Mouse (Mus musculus): Measurements from ENCODE around the gene Gpc3. TPM values are rescaled to one million over a fixed set of nuclear protein-coding genes. Genes with fewer than 3 reads are reported as not detected.

Gpc3 gene
- polyA plus RNA-seq, 1 experiment from 2014 or later, result 330 TPM

DNA sequence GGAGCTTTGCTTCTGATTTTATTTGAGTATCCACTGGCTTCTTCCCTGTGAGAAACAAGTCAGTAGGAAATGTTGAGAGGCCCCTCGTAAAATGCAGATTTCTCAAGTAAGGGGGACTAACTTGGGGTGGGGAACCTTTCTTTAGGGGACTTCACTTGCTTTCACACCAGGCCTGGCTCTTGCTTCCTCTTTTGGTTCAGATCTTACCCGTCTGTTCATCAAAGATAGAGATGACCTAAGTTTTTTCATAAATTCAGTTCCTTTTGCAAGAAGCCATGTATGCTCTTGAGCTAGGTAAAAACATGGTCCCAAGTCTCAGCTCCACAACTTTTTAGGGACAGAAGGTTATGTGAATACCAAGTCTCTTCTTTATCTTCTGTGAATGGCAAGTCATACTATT, 164.6 kb downstream of the Gpc3 start:
- no peak overlapping the region for H3K4me2 ChIP-seq (replicated peaks)
- H3K9me3 ChIP-seq (replicated peaks), result no peaks in the 10 kb centered on the region
- no peaks in the 10 kb centered on the region for H3K36me3 ChIP-seq
- no peaks in the 10 kb centered on the region for H3K27me3 ChIP-seq
- no peak overlapping the region for H3K4me3 ChIP-seq
- ATAC-seq (ENCODE audit: low FRiP score), result no peak
- no peak overlapping the region for H3K9ac ChIP-seq
- WGBS, result 64% methylated on average over 2 of the region's 2 CpGs
- H3K27ac ChIP-seq, result no peak overlapping the region
- H3K4me1 ChIP-seq, result no peaks in the 10 kb centered on the region

DNA sequence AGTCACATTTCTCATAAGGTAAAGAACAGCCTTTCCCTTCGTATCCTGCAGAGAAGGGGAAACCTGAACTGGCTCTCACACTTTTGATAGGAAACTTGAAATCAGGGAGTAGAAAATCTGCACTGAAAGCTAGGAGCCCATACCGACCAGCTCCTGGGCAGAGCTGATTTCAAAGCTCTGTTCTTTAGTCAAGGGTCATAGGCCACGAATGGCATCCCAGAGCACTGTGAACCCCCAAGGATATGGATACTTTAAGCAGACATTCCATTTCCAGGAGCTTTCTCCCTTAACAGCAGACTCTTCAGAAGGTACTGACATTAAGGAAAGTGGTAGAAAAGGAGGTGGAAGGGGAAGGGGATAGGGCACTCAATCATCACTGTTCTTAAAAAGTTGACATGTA, 165.3 kb downstream of the Gpc3 start:
- Histone ChIP-seq H3K9ac (no peak overlapping the region), H3K27me3 (no peaks in the 10 kb centered on the region), H3K4me2 (replicated peaks) (no peak overlapping the region), H3K4me3 (no peak overlapping the region), H3K4me1 (no peaks in the 10 kb centered on the region), H3K9me3 (replicated peaks) (no peaks in the 10 kb centered on the region), H3K27ac (no peak overlapping the region), H3K36me3 (no peaks in the 10 kb centered on the region)
- 38% methylated on average over 3 of the region's 3 CpGs for WGBS
- ATAC-seq (ENCODE audit: low FRiP score), result no peak

- Histone ChIP-seq H3K9me3 (replicated peaks) (no peaks in the 10 kb centered on the region), H3K4me3 (no peak overlapping the region), H3K36me3 (no peaks in the 10 kb centered on the region), H3K27ac (no peak overlapping the region), H3K9ac (no peak overlapping the region), H3K27me3 (no peaks in the 10 kb centered on the region), H3K4me1 (no peaks in the 10 kb centered on the region), H3K4me2 (replicated peaks) (no peak overlapping the region)
- no peak for ATAC-seq (ENCODE audit: low FRiP score)
- WGBS, result 76% methylated on average over 3 of the region's 3 CpGs
These were observed 167.2 kb downstream of the Gpc3 start for GRCm38 (mm10) chrX:52446530-52446929.

DNA sequence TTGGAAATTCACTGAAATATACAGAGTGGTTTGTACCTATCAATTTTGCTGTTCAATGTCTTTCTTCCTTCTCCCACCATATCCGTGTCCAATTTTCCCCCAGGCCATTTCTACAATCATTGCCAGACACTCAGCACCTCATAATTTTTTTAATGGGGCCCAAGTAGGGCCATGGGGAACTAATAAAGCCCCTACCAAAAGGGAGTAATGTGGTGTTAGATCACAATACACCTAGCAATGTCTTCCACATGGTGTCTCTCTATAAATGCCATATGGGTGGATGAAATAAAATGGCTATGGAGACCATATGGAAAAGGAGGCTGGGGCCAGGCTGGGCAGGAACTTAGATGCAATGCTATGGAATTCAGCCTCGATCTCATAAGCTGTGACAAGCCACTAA, 168.8 kb downstream of the Gpc3 start:
- WGBS, result 65% methylated on average over 2 of the region's 2 CpGs

GRCm38 (mm10) chrX:52441798-52442197, 172.0 kb downstream of the Gpc3 start:
- no peaks in the 10 kb centered on the region for H3K9me3 ChIP-seq (replicated peaks)
- no peak for ATAC-seq (ENCODE audit: low FRiP score)
- H3K27ac ChIP-seq, result no peak overlapping the region
- no peaks in the 10 kb centered on the region; the same call in 1 of the 2 replicates for H3K27me3 ChIP-seq
- no peak overlapping the region for H3K9ac ChIP-seq
- no peaks in the 10 kb centered on the region for H3K36me3 ChIP-seq
- H3K4me1 ChIP-seq, result no peaks in the 10 kb centered on the region
- H3K4me3 ChIP-seq, result no peak overlapping the region
- H3K4me2 ChIP-seq (replicated peaks), result no peak overlapping the region
- 54% methylated on average over 3 of the region's 3 CpGs for WGBS

More for the DNA sequence above, 168.8 kb downstream of the Gpc3 start:
- Histone ChIP-seq H3K4me2 (replicated peaks) (no peak overlapping the region), H3K27me3 (no peaks in the 10 kb centered on the region), H3K9ac (no peak overlapping the region), H3K4me1 (no peaks in the 10 kb centered on the region), H3K36me3 (no peaks in the 10 kb centered on the region), H3K4me3 (no peak overlapping the region), H3K27ac (no peak overlapping the region), H3K9me3 (replicated peaks) (no peaks in the 10 kb centered on the region)
- no peak for ATAC-seq (ENCODE audit: low FRiP score)

- H3K9ac ChIP-seq, result no peak overlapping the region
- no peaks in the 10 kb centered on the region for H3K36me3 ChIP-seq
- no peak for ATAC-seq (ENCODE audit: low FRiP score)
- WGBS, result 85% methylated on average over 5 of the region's 5 CpGs
- no peaks in the 10 kb centered on the region for H3K4me1 ChIP-seq
- no peaks in the 10 kb centered on the region for H3K9me3 ChIP-seq (replicated peaks)
- no peak overlapping the region for H3K4me3 ChIP-seq
- H3K4me2 ChIP-seq (replicated peaks), result no peak overlapping the region
- H3K27ac ChIP-seq, result no peak overlapping the region
- H3K27me3 ChIP-seq, result no peaks in the 10 kb centered on the region; the same call in 1 of the 2 replicates
These were observed 174.3 kb downstream of the Gpc3 start for GRCm38 (mm10) chrX:52439421-52439820.

GRCm38 (mm10) chrX:52425605-52426004, 188.1 kb downstream of the Gpc3 start:
- Histone ChIP-seq H3K4me2 (replicated peaks) (no peak overlapping the region), H3K9ac (no peak overlapping the region), H3K36me3 (no peaks in the 10 kb centered on the region), H3K27me3 (no peaks in the 10 kb centered on the region), H3K27ac (no peak overlapping the region), H3K4me1 (no peaks in the 10 kb centered on the region), H3K9me3 (replicated peaks) (no peaks in the 10 kb centered on the region), H3K4me3 (no peak overlapping the region)
- ATAC-seq (ENCODE audit: low FRiP score), result no peak
- WGBS, result 67% methylated on average over 5 of the region's 5 CpGs

DNA sequence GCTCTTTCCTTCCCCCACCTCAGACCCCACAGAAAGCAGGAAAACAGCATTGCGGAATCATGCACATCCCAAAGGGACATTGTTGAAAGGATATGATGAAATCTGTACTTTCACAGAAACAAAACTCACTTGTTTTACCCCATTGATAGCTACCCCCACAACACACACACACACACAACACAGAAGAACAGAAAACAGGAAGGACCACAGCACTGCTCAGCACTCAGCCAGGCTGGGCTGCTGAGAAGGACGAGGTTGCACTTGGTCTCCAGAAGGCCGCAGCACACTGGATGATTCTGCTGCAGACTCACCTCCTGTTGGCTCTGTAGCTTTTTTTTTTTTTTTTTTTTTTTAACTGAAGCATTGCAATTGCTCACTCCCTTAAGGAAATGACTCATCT, 193.9 kb downstream of the Gpc3 start:
- WGBS, result 73% methylated on average over 3 of the region's 3 CpGs

DNA sequence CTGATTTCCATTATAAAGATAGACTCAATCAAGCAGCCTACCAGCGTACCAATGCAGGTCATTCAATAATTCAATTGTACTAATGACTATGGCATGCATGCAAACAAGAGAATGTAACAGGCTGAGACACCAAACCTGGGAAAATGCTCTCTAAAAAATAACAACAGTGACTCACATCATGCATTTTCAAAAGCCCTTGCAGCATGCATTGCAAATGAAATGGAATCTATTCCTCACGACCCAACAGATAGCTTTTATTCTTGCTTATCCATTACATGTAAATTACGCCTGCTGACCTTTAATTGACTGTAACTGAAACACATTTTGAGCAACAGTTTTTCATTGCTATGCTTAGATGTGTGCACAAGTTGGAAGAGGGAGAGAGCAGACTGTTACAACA, 200.8 kb downstream of the Gpc3 start:
- no peak overlapping the region for H3K9ac ChIP-seq
- H3K9me3 ChIP-seq (replicated peaks), result no peaks in the 10 kb centered on the region
- H3K27ac ChIP-seq, result no peak overlapping the region
- no peaks in the 10 kb centered on the region for H3K36me3 ChIP-seq
- H3K4me3 ChIP-seq, result no peak overlapping the region
- no peak for ATAC-seq (ENCODE audit: low FRiP score)
- H3K4me2 ChIP-seq (replicated peaks), result no peak overlapping the region
- 0 out of 2 replicates have a peak, but pooled peaks cover 3% of the 10 kb centered on the region for H3K4me1 ChIP-seq
- WGBS, result 71% methylated on average over 3 of the region's 3 CpGs
- H3K27me3 ChIP-seq, result no peaks in the 10 kb centered on the region

More for the DNA sequence above, 193.9 kb downstream of the Gpc3 start:
- Histone ChIP-seq H3K9me3 (replicated peaks) (no peaks in the 10 kb centered on the region), H3K27me3 (no peaks in the 10 kb centered on the region), H3K4me2 (replicated peaks) (no peak overlapping the region), H3K27ac (no peak overlapping the region), H3K4me1 (no peaks in the 10 kb centered on the region), H3K36me3 (no peaks in the 10 kb centered on the region), H3K4me3 (no peak overlapping the region), H3K9ac (no peak overlapping the region)
- ATAC-seq (ENCODE audit: low FRiP score), result no peak

DNA sequence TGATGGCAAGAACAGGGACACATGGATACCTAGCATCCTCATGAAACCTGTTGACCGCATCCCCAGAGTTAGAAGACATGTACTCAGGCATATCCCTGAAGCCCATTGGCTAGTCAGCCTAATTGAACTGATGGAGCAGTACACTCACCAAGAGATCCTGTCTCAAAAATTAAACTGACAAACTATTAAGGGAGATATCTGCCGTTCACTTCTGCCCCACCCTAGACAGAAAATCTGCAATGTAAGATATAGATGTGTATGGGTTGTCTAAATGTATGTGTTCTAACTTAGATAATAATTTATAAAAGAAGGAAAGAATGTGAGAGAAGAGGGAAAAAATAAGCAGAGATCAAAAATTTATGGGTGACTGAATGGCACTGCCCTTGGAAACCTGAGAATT, 212.6 kb downstream of the Gpc3 start:
- Histone ChIP-seq H3K27ac (no peak overlapping the region), H3K4me1 (no peaks in the 10 kb centered on the region), H3K4me3 (no peak overlapping the region), H3K9me3 (replicated peaks) (no peaks in the 10 kb centered on the region), H3K9ac (no peak overlapping the region), H3K27me3 (no peaks in the 10 kb centered on the region), H3K36me3 (no peaks in the 10 kb centered on the region), H3K4me2 (replicated peaks) (no peak overlapping the region)
- WGBS, result 93% methylated on average over 2 of the region's 2 CpGs
- ATAC-seq (ENCODE audit: low FRiP score), result no peak

- Histone ChIP-seq H3K4me2 (replicated peaks) (no peak overlapping the region), H3K27ac (no peak overlapping the region), H3K4me1 (no peaks in the 10 kb centered on the region), H3K9ac (no peak overlapping the region), H3K36me3 (no peaks in the 10 kb centered on the region), H3K27me3 (no peaks in the 10 kb centered on the region; the same call in 1 of the 2 replicates), H3K9me3 (replicated peaks) (no peaks in the 10 kb centered on the region), H3K4me3 (no peak overlapping the region)
- no peak for ATAC-seq (ENCODE audit: low FRiP score)
- 65% methylated on average over 3 of the region's 3 CpGs for WGBS
These were observed 238.6 kb downstream of the Gpc3 start for GRCm38 (mm10) chrX:52375129-52375528.

- 86% methylated on average over 14 of the region's 14 CpGs for WGBS
- no peak overlapping the region for H3K9ac ChIP-seq
- no peak overlapping the region for H3K4me2 ChIP-seq (replicated peaks)
- no peaks in the 10 kb centered on the region for H3K9me3 ChIP-seq (replicated peaks)
- no peak overlapping the region for H3K4me3 ChIP-seq
- no peaks in the 10 kb centered on the region for H3K4me1 ChIP-seq
- no peaks in the 10 kb centered on the region; the same call in 1 of the 2 replicates for H3K27me3 ChIP-seq
- H3K27ac ChIP-seq, result no peak overlapping the region
- ATAC-seq (ENCODE audit: low FRiP score), result no peak
- H3K36me3 ChIP-seq, result no peaks in the 10 kb centered on the region
These were observed 239.5 kb downstream of the Gpc3 start for GRCm38 (mm10) chrX:52374209-52374608.

DNA sequence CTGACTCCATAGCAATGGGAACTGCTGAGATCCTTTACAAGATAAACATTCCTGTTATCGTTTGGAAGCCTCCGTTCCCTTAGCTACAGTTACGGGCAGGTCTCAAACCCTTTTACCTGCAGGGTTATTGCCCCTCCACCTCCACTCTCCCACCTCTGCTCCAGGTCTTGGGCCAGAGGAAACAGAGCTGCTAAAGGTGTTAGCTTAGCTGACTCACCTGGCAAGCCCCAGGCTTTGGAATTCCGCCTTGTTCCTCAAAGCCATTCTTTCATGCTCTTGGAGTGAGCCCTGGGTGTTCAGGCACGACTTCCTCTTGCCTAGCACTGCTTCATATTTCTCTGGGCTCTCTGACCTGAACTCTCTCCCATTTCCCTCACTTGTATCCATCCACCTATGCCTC, 241.3 kb downstream of the Gpc3 start:
- Histone ChIP-seq H3K4me1 (no peaks in the 10 kb centered on the region), H3K4me2 (replicated peaks) (no peak overlapping the region), H3K4me3 (no peak overlapping the region), H3K36me3 (no peaks in the 10 kb centered on the region), H3K27ac (no peak overlapping the region), H3K27me3 (no peaks in the 10 kb centered on the region; the same call in 1 of the 2 replicates), H3K9ac (no peak overlapping the region), H3K9me3 (replicated peaks) (no peaks in the 10 kb centered on the region)
- WGBS, result 74% methylated on average over 5 of the region's 5 CpGs
- ATAC-seq (ENCODE audit: low FRiP score), result no peak

All from hindbrain, embryonic 12.5 days (tissue).